Mouse (Mus musculus): ENCODE data around the gene Slain2.

DNA sequence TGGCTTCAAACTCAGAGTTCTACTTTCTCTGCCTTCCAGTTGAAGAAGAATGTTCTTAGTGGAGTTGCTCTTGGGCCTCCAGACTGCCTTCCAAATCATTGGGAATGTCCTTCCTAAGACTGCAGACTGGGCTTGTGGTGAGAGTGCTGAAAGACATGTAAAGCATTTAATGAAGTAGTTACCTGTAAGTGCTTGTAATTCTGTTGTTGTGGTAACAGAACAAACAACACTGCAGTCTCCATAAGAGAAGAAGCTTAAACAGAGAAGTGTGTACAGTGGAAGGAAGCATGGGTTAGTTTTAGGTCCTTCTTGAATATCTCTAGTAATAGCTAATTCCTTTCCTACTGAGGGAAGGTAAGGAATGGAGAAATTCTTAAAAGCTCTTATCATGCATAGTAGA lies 13.0 kb downstream of the Slain2 start:
- TF ChIP-seq CTCF (IDR thresholded peaks at IDR 0.05; ENCODE audit: low read depth, low read length), result no peak
- TF ChIP-seq POLR2A (IDR thresholded peaks at IDR 0.05; ENCODE audit: insufficient read depth, low read length), result no peak
